Mouse (Mus musculus): ENCODE measurements at regions not wholly inside any gene's neighbourhood (a gene's known extent, or its start where the extent isn't known, plus 50 kb on each side); places are given as distances from the start of the nearest gene placed in this dataset.
A peak's percentile ranks its signal among the peaks of the same experiment; 100 is the strongest.

DNA sequence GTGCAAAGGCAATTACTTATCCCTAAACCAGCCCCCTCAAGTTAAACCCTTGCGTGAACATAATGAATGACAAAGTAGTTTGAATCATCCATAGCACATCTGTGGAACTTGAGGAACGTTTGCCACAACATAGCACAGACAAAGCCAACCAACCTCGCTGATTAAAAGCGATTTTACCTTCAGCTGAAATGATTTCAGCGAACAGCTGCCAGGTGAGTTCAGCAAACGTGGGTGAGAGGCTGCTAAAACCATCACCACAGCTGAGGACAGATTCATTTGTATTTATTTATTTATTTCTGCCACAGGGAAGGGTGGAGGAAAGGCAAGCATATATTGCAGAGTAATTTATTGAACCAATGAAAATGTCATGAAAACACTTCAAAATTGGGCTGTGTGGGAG is 704.4 kb downstream of the Kcna4 start:
- Histone ChIP-seq H3K9me3 (replicated peaks; ENCODE audit: control insufficient read depth, low read length) (no peaks in the 10 kb centered on the region), H3K4me3 (ENCODE audit: low read depth, low read length) (no peak overlapping the region), H3K36me3 (ENCODE audit: control insufficient read depth, insufficient read depth, low read length) (no peaks in the 10 kb centered on the region), H3K4me1 (ENCODE audit: control insufficient read depth, insufficient read depth, low read length) (no peaks in the 10 kb centered on the region), H3K9ac (ENCODE audit: low read length) (no peak overlapping the region), H3K4me2 (ENCODE audit: low read length) (no peak overlapping the region), H3K27me3 (replicated peaks; ENCODE audit: control insufficient read depth, insufficient read depth, low read length) (no peaks in the 10 kb centered on the region), H3K27ac (ENCODE audit: low read depth, low read length) (no peak overlapping the region)
- no peak for ATAC-seq
- no peak for DNase-seq (ENCODE audit: low spot score)
- 72% methylated on average over 6 of the region's 6 CpGs for WGBS

DNA sequence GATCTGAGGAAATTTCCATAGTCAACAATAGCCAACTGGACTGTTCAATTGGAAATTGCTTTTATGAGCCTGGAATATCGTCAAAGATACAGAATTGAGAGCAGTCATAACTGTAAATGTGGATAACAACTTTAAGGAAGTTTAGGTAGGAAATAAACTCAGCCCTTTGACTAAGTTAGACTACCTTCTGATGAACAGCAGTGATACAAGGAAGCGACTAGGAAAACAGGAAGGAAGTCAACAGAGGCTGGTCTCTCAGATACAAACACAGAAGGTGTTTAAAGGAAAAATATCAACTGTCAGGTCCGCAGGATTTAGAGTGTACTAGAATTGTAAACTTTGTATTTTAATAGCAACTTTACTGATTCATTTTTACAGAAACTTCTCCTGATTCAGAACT is 721.1 kb downstream of the Kcna4 start:
- Histone ChIP-seq H3K27me3 (replicated peaks; ENCODE audit: control insufficient read depth, insufficient read depth, low read length) (no peaks in the 10 kb centered on the region), H3K9me3 (replicated peaks; ENCODE audit: control insufficient read depth, low read length) (no peaks in the 10 kb centered on the region), H3K4me2 (ENCODE audit: low read length) (no peak overlapping the region), H3K36me3 (ENCODE audit: control insufficient read depth, insufficient read depth, low read length) (no peaks in the 10 kb centered on the region), H3K4me3 (ENCODE audit: low read depth, low read length) (no peak overlapping the region), H3K4me1 (ENCODE audit: control insufficient read depth, insufficient read depth, low read length) (no peaks in the 10 kb centered on the region), H3K27ac (ENCODE audit: low read depth, low read length) (no peak overlapping the region), H3K9ac (ENCODE audit: low read length) (no peak overlapping the region)
- no peak for ATAC-seq
- WGBS, result 86% methylated on average over 3 of the region's 3 CpGs
- DNase-seq (ENCODE audit: low spot score), result no peak

DNA sequence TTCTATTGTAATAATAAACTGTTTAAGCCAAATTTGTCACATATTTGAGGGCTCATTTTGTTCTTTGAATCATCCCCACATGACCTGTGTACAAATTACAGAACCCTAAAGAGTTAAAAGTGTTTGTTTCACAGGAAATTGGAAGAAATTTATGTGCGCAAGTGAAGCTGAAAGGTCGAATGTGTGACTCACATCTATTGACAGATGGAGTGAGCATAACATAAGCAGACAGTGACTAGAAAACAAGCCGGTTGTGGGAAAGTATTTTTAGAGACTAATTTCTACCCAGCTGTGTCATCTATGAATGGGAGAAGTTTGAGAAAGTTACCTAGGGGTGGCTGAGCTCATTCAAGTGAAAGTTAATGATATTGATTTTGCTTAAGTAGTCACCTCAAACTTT is 732.8 kb downstream of the Kcna4 start:
- Histone ChIP-seq H3K9me3 (replicated peaks; ENCODE audit: control insufficient read depth, low read length) (no peaks in the 10 kb centered on the region), H3K4me3 (ENCODE audit: low read depth, low read length) (no peak overlapping the region), H3K9ac (ENCODE audit: low read length) (no peak overlapping the region), H3K27ac (ENCODE audit: low read depth, low read length) (no peak overlapping the region), H3K36me3 (ENCODE audit: control insufficient read depth, insufficient read depth, low read length) (no peaks in the 10 kb centered on the region), H3K4me2 (ENCODE audit: low read length) (no peak overlapping the region), H3K4me1 (ENCODE audit: control insufficient read depth, insufficient read depth, low read length) (no peaks in the 10 kb centered on the region), H3K27me3 (replicated peaks; ENCODE audit: control insufficient read depth, insufficient read depth, low read length) (no peaks in the 10 kb centered on the region)
- DNase-seq (ENCODE audit: low spot score) (no peak), ATAC-seq (no peak)
- WGBS, result 63% methylated on average over 3 of the region's 3 CpGs

DNA sequence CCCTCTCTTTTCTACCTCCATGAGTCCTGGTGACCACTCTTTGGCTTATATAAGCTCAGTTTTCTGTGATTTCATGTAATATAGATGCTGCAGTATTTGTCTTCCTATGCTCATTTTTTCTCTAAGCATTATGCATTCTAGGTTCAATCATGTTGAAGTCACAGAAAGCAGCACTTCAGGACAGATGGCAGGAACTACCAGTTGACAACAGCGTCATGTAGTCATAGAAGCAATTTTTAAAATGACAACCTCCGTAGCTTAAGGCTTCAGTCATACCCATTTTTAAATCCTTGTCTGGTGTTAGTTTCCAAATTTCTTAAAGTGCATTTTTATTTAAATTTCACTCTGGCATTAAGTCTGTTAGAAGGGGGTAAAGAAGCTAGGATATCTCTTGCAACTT is 740.2 kb downstream of the Kcna4 start:
- Histone ChIP-seq H3K36me3 (ENCODE audit: control insufficient read depth, insufficient read depth, low read length) (no peaks in the 10 kb centered on the region), H3K4me1 (ENCODE audit: control insufficient read depth, insufficient read depth, low read length) (peaks cover 8% of the 10 kb centered on the region), H3K27me3 (replicated peaks; ENCODE audit: control insufficient read depth, insufficient read depth, low read length) (no peaks in the 10 kb centered on the region), H3K9me3 (replicated peaks; ENCODE audit: control insufficient read depth, low read length) (no peaks in the 10 kb centered on the region), H3K27ac (ENCODE audit: low read depth, low read length) (no peak overlapping the region), H3K9ac (ENCODE audit: low read length) (no peak overlapping the region), H3K4me2 (ENCODE audit: low read length) (no peak overlapping the region), H3K4me3 (ENCODE audit: low read depth, low read length) (no peak overlapping the region)
- DNase-seq (ENCODE audit: low spot score) (no peak), ATAC-seq (no peak)
- 87% methylated on average over 2 of the region's 2 CpGs for WGBS

DNA sequence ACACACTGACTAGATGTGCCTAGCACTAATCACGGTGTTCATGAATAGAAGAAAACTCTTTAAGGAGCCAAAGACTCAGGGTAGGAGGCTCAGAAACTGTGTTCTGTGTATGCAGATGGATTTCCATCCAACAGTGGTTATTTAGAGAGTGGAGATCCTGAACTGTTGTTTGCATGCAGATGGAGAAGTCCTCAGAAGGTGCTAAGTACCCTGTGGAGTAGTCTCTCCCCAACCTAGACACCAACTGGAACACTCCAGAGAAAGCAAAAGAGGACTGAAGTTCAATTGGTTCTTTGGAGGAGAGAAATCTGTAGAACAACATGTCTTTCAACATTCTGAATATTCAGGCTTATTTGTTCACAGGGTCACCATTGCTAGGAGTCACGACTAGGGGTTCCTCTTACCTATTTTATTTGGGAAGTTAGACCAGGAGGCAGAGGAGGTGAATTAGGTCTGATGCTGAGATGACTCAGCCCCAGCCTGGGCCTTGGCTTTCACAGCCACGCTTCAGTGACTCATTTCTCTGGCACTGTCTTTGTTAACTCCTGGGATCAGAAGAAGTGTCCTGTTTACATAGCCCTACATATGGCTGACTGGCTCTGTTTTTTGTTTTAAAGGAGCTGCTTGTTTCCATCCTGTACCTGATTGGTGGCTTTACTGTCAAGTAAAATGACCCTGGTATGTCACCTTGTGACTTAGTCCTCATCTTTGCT is 742.0 kb downstream of the Kcna4 start:
- 68% methylated on average over 3 of the region's 3 CpGs for WGBS
- no peak for ATAC-seq

DNA sequence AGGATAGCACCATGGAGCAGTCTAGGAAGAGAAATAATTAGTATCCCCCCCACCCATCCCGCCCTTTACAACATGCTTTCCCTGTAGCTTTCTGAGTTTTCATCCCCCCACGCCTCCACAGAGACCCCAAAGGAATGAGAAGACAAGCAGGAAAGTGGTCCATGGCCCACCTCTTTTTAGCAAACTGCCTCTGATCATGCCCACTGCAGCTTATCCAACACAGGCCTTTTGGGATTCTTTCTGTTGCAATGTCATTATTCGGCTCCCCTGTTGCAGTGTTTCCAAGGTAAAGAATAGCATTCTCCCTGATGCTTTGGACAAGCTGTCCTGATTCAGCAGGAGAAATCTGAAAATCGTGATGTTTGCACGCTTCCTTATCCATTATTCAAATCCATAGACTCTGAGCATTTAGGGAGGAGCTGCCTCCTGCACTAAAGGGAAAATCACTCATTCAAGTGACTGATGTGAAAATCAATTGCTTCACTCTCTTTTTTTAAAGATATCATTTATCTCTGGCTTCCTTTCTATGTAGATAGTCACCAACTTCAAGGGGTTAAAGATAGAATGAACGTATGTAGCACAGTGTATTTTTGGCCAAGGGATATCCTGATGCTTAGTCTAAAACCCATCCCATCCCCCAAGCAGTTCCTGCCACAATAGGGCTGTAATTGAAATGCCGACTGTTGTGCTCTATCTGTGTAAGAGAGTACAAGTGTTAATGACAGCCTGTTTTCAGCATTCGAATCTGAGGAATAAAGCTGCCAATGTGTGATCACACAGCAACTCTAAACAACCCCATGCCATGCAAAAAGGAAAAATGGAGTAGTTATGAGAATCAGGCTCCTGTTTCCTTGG is 743.1 kb downstream of the Kcna4 start:
- Histone ChIP-seq H3K4me3 (ENCODE audit: low read depth, low read length) (no peak overlapping the region), H3K4me2 (ENCODE audit: low read length) (no peak overlapping the region), H3K27ac (ENCODE audit: low read depth, low read length) (no peak overlapping the region), H3K9me3 (replicated peaks; ENCODE audit: control insufficient read depth, low read length) (no peaks in the 10 kb centered on the region), H3K9ac (ENCODE audit: low read length) (no peak overlapping the region), H3K27me3 (replicated peaks; ENCODE audit: control insufficient read depth, insufficient read depth, low read length) (no peaks in the 10 kb centered on the region), H3K4me1 (ENCODE audit: control insufficient read depth, insufficient read depth, low read length) (peaks cover 8% of the 10 kb centered on the region), H3K36me3 (ENCODE audit: control insufficient read depth, insufficient read depth, low read length) (no peaks in the 10 kb centered on the region)
- 43% methylated on average over 8 of the region's 8 CpGs for WGBS
- ATAC-seq (peak; percentile 79), DNase-seq (ENCODE audit: low spot score) (peak; percentile 67)

More for the DNA sequence above, 742.0 kb downstream of the Kcna4 start:
- Histone ChIP-seq H3K27me3 (replicated peaks; ENCODE audit: control insufficient read depth, insufficient read depth, low read length) (no peaks in the 10 kb centered on the region), H3K4me2 (ENCODE audit: low read length) (no peak overlapping the region), H3K9ac (ENCODE audit: low read length) (no peak overlapping the region), H3K36me3 (ENCODE audit: control insufficient read depth, insufficient read depth, low read length) (no peaks in the 10 kb centered on the region), H3K4me1 (ENCODE audit: control insufficient read depth, insufficient read depth, low read length) (peaks cover 8% of the 10 kb centered on the region), H3K4me3 (ENCODE audit: low read depth, low read length) (no peak overlapping the region), H3K9me3 (replicated peaks; ENCODE audit: control insufficient read depth, low read length) (no peaks in the 10 kb centered on the region), H3K27ac (ENCODE audit: low read depth, low read length) (no peak overlapping the region)
- no peak for DNase-seq (ENCODE audit: low spot score)

DNA sequence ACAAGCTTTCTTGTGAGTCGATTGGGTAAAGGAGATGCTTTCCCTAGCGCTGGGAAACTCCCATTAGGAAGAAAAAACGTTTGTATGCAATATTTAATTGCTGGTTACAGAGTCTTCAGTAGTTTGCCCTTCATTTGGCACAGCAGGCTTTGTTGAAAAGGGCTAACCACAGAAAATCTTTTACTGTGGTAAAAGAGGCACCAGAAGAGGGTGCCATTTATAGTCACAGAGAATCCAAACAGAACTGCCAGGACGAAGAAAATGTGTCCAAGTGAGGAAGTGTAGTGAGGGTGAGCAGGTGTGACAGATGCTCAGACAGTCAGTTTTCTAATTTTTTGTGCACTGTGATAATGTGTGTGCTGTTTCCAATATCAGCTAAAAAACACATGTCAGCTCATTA is 744.4 kb downstream of the Kcna4 start:
- Histone ChIP-seq H3K27ac (ENCODE audit: low read depth, low read length) (no peak overlapping the region), H3K27me3 (replicated peaks; ENCODE audit: control insufficient read depth, insufficient read depth, low read length) (no peaks in the 10 kb centered on the region), H3K4me1 (ENCODE audit: control insufficient read depth, insufficient read depth, low read length) (peaks cover 8% of the 10 kb centered on the region), H3K4me3 (ENCODE audit: low read depth, low read length) (no peak overlapping the region), H3K9ac (ENCODE audit: low read length) (no peak overlapping the region), H3K36me3 (ENCODE audit: control insufficient read depth, insufficient read depth, low read length) (no peaks in the 10 kb centered on the region), H3K4me2 (ENCODE audit: low read length) (no peak overlapping the region), H3K9me3 (replicated peaks; ENCODE audit: control insufficient read depth, low read length) (no peaks in the 10 kb centered on the region)
- ATAC-seq (0 out of 2 replicates have a peak, but pooled peaks have one; percentile 37), DNase-seq (ENCODE audit: low spot score) (peak; percentile 34)
- WGBS, result 22% methylated on average over 4 of the region's 4 CpGs

DNA sequence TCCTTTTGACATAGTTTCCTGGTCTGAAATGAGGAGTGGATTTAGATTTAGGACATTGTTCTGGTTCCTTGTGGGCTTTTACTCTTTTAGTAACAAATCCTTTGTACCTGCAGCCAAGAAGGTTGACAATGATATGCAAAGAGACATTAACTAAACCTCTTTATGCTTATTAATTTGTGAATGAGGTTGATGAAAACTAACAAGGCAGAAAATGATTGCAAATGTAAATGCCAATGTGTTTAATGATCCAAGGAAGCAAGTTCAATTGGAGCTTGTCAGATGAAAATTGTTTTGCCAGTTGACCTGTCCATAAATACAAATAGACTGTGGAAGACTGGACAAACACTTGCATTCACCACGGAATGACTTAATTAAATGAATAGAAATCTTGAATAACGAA is 751.6 kb downstream of the Kcna4 start:
- WGBS, result 55% methylated on average over 2 of the region's 2 CpGs
- ATAC-seq (no peak), DNase-seq (ENCODE audit: low spot score) (no peak)

DNA sequence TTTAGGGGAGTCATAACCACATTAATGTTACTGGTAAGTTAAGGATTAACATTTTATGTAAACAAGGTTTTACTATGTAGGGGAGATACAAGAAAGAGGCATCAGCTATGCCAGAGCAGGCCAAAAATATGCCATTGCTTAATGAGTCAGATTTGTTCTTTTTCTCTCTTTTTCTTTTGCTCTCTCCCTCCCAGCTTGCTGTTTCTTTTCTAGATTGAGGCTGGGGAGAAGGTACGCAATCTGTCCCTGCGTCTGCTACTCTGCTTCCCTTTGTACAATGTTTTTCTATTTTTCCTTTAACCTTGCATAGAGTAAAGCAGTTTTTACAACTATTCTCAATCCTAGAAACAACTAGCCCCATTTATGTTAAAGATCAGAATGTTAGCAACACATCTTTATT is 754.4 kb downstream of the Kcna4 start:
- Histone ChIP-seq H3K9ac (ENCODE audit: low read length) (no peak overlapping the region), H3K9me3 (replicated peaks; ENCODE audit: control insufficient read depth, low read length) (no peaks in the 10 kb centered on the region), H3K4me2 (ENCODE audit: low read length) (no peak overlapping the region), H3K36me3 (ENCODE audit: control insufficient read depth, insufficient read depth, low read length) (no peaks in the 10 kb centered on the region), H3K27me3 (replicated peaks; ENCODE audit: control insufficient read depth, insufficient read depth, low read length) (no peaks in the 10 kb centered on the region), H3K27ac (ENCODE audit: low read depth, low read length) (no peak overlapping the region), H3K4me3 (ENCODE audit: low read depth, low read length) (no peak overlapping the region), H3K4me1 (ENCODE audit: control insufficient read depth, insufficient read depth, low read length) (no peaks in the 10 kb centered on the region)
- no peak for ATAC-seq
- WGBS, result 88% methylated on average over 2 of the region's 2 CpGs
- no peak for DNase-seq (ENCODE audit: low spot score)

More for the DNA sequence above, 751.6 kb downstream of the Kcna4 start:
- no peaks in the 10 kb centered on the region for H3K36me3 ChIP-seq (ENCODE audit: control insufficient read depth, insufficient read depth, low read length)
- H3K9me3 ChIP-seq (replicated peaks; ENCODE audit: control insufficient read depth, low read length), result no peaks in the 10 kb centered on the region
- H3K4me2 ChIP-seq (ENCODE audit: low read length), result no peak overlapping the region
- no peak overlapping the region for H3K27ac ChIP-seq (ENCODE audit: low read depth, low read length)
- H3K4me3 ChIP-seq (ENCODE audit: low read depth, low read length), result no peak overlapping the region
- no peak overlapping the region for H3K9ac ChIP-seq (ENCODE audit: low read length)
- H3K4me1 ChIP-seq (ENCODE audit: control insufficient read depth, insufficient read depth, low read length), result no peaks in the 10 kb centered on the region
- H3K27me3 ChIP-seq (replicated peaks; ENCODE audit: control insufficient read depth, insufficient read depth, low read length), result no peaks in the 10 kb centered on the region

Measured in forebrain, embryonic 14.5 days (tissue).